Mouse (Mus musculus) left cerebral cortex, adult 9 months (tissue): ENCODE data around the gene Pacrg.

Experiments
- DNase-seq, 2 experiments: peaks; one replicate each; pipeline ENCODE4 v3.0.0; 2022; ENCODE audit warnings: low spot score in 2 of 2

The Pacrg gene

DNA sequence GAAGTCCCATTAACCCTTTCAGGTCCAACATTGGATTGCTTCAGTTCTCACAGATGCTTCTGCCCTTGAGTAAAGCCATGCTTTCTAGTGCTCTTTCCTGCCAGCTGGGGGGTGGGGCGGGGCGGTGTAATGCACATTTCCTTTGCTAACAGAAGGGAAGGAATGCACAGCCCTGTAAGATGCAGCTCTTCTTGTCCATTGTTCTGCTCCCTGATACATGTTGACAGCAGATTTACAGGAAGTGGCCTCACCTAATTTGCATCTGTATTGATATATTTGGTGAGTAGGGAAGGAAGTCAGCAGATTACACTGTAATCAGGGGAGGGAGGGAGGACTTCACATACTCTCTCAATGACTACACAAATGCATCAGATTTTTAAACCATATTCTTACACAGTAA, 100.0 kb downstream of the Pacrg start:
- DNase-seq, result no peak

DNA sequence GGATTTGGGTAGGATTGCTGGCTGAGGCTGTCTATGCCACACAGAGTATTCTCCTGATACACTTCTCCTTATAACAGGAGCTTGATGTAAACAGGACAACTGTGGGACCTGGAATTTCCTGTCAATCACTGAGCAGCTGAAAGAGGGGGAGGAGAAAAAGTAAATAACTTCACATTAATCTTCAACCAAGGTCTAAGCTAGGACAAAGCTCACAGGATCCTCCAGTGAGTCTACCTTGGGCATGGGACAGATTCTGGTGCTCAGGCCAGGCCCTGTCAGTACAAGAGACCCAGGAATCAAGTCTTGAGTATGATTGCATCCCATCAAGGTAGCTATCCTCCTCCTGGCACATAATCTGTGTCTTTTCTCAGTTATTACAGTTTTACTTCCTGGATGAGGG, 102.1 kb downstream of the Pacrg start:
- DNase-seq, result no peak

DNA sequence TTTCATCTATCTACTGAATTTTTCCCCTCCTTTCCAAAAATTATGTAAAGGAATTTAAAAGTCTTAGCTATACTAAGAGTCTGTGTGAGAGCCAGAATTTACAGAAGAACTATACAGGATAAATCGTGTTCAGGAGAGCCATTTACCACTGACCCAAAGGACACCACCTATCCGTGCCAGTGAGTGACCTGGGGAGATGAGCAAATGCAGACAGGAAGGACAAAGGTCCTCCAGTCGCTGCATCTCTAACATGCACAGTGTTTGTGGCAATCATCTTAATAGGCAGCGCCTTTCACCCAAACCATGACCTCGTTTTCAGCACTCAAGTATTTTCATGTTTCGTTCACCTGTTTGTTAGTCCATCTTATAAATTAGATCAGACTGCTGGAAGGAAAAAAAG, 105.4 kb downstream of the Pacrg start:
- DNase-seq, result no peak

DNA sequence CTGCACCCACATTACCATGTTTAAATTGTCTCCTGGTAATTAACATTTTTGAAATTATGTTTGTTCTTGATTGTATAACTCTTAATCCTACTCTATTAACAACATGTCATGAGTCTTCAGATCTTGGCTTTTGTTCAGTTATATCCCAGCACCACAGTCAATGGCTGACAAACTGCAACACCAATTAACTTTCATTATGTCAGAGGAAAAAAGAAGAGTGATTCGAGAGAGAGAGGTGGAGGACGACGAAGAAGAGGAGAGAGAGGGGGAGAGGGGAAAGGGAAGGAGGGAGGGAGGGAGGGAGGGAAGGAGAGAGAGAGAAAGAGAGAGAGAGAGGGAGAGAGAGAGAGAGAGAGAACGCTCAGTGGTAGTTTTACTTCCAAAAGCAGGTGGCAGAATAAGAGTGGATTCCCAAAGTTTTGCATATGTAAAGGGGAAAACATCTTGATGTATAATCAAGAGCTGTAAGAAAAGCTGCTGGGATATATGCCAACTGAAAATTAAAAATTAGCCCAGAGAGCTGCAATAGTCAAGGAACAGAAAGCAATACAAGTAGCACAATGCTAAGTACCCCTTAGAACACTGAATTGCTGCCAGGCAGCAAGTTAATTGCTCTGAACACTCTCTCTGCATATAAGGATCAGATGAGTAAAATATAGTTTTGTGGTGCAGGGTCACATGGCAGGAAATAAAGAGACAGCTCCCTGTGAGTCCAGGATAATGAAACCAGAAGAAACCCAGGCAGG, 107.6 kb downstream of the Pacrg start:
- DNase-seq, result no peak

DNA sequence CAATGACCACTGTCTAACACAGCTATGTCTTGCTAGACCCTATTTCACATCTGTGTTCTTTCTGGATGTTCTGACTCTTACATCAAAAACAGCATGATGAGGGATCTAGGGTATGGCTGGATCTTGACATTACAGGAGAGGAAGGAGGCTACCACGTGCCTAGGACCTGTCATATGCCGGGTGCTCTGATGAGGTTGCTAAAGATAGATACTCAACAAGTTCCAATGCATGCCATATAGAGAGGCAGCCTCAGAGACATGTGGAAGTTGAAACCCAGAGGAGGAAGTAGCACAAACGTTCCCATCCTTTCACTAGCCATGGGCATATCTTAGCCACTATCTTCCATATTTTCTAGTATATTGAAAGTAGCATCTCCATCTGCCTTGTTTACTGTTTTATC, 115.3 kb downstream of the Pacrg start:
- DNase-seq, result no peak

DNA sequence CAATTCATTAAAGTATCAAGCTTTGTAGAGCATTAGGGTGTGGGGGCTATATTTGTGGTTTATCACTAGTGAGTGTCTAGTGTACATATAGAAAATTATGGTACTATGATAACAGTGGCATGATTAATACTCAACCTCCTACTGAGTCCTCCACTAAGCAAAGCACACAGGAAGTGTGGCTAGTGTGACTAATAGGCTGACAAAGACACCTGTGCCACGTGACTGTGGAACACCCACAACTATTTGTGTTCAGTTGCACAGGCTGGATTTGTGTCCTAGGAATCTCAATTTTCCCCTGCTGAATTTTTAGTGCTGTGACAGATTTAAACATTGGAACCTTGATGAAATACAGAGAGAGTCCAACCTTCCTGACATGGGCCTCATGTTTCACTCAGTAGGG, 118.5 kb downstream of the Pacrg start:
- DNase-seq, result no peak

DNA sequence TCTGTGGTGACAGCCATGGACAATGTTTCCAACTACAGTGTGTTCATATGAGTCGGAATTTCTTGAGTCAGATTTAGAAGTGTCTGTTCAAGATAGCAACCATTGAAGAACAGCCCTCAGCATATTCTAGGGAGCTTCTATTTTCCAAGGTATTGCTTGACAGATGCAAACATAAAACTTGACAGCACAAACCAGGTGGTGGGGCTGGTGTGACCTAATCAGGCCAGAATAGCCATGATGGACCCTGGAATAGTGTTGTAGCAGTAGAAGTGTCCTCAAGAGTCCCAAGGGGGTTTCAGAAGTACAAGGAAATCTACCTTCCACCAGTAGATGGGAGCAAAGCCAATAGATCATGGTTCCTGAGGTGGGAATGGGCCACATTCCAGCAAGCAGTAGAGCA, 123.0 kb downstream of the Pacrg start:
- no peak for DNase-seq

DNA sequence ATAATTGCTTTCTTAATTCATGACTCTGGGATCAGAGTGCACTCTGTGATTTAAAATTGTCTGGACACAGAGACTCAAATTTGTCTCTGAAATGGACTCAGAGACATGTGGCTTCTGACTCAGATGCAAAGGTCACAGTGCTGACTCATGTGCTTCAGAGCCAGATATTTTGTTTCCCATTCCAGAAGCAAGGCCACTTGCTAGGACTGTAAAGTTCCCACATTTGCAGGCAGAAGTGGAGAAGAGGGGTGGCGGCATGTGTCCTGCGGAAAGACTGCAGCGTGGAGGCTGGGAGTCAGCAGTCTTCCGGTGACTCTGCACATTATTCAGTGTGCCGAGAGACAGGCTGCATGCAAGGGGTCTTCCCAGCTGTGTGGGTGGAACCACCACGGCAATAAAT, 137.3 kb downstream of the Pacrg start:
- DNase-seq, result no peak

DNA sequence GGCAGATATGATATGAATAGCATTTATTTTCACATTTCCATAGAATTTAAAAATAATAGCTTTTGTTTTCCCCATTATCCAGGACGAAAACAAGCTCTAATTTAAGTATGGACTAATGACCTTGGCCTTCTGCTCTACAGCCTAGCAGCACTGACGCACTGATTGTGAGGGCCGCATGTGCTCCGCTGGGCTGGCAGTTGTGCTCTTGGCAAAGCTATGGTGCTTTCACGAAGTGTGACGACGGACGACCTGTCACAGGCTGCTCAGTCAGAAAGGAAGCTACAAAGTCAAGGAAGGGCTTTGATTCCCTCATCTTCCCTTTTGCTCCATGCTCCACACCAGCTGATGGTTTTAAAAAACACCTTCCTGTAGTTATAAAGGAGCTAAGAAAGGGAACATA, 142.1 kb downstream of the Pacrg start:
- DNase-seq, result no peak

DNA sequence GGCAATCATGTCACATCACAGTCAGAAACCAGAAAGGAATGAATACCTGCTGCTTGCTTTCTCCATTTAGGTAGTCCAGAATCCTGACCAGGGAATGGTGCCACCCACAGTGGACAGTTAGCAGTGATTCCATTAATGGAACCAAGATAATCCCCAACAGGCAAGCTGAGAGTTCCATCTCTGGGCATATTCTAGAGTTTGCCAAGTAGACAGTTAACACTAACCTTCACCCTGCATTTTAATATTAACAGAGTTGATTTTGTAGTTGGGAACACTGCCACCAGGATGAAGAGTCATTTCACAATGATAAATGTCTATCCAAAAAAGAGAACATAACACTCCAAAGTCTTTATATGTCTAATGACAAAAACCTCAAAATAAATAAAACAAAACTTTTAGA, 144.7 kb downstream of the Pacrg start:
- no peak for DNase-seq

DNA sequence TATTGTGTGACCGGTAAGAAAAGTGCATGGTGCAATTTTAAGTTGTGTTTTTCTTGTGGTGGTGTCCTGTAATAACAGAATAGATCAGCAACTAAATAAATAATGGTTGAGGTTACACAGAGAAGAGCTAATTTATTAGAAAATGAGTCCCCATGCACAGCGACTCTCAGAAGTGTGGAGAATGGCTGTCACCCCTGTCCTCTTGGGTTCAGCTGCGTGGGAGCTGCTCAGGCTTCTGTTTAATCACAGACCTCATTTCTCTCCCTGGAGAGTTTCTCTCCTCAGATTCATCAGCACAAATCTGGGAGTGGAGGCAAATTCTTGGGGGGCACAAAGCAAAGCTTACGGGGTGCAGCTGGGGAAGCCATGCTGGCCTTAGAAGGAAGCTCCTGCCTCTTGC, 163.0 kb downstream of the Pacrg start:
- no peak for DNase-seq

DNA sequence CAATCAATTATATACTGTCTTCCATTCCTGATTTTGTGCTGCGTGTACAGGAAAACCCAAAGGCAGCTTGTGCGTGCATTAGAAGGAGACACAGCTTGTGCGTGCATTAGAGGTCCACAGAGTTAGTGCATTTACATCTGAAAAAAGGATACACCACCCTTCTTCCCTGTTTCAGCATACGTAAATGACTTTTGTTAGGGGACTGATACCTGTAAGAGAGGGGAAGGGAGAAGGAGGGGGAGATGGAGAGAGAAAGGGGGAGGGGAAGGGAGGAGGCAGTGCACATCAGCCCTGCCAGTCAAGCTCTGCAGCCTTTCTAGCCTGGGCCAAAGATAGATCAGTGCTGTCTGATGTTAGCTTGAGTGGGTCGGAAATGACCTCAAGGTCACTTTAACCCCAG, 164.6 kb downstream of the Pacrg start:
- DNase-seq, result no peak

DNA sequence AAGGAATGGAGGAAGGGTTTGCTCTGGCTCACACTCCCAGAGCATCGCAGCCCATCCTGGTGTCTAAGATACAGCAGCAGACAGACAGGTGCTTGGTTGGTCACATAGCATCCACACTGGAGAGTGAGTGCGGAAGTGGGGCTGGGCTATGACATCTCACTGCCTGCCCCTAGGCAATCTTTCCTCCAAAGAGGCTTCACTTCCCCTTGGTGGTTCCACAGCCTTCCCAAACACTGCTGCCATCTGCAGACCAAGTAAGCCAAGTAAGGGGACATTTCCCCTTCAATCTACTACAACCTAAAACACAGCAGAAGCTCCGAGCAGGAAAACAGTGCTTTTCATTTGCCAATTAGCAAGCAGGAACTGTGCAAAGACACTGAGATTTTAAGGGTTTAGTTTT, 165.1 kb downstream of the Pacrg start:
- DNase-seq, result no peak

DNA sequence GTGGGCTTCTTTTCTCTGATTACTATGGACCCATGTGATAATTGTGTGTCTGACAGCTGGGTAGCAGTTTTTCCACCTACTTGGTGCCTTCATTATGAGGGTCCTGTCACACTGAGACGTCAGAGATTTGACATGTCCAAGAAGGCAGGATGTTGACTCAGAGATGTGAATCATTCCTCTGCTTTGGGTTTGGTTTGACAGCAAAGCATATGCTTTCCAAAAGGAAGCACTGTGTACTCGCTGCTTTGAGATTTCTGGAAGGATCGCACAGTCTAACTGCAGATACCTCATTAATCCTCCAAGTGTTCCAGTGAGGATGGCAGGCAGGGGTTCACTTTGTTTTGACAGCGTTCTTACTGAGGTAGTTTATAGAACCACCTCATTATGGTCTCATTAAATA, 178.8 kb downstream of the Pacrg start:
- no peak for DNase-seq

DNA sequence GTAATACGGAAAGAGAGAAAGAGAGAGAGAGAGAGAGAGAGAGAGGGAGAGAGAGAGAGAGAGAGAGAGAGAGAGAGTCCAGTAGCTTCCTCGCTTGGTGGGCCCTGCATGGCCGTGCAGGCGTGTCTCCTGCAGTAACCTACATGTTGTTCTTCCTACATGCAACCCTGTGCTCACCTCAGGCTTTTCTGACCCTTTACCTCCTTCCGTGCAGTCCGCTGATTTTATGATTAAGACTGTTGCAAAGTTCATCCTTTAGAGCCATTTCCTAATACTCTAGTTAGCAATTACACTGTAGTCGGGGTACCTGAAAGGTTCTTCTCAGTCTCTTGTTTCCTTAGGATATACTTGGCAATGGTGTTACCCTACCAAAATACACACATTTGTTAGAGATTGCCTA, 196.5 kb downstream of the Pacrg start:
- no peak for DNase-seq

DNA sequence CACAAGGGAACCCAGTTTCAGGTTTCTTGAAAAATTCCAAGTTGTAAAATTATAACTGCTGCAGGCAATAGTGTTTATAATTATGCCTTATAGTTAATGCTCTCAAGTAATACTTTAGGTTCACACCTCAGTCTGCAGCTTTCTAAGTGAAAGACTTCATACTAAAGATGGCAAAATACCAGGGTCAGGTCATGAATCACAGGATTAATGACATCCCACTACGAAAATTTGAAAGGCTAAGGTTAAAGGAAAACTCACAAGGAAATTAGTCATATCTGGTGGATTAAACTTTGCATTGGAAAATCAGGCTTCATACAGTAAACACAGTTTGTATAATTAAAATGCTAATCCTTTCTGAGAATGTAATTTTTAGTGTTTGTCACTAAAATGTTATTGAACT, 200.3 kb downstream of the Pacrg start:
- DNase-seq, result no peak

DNA sequence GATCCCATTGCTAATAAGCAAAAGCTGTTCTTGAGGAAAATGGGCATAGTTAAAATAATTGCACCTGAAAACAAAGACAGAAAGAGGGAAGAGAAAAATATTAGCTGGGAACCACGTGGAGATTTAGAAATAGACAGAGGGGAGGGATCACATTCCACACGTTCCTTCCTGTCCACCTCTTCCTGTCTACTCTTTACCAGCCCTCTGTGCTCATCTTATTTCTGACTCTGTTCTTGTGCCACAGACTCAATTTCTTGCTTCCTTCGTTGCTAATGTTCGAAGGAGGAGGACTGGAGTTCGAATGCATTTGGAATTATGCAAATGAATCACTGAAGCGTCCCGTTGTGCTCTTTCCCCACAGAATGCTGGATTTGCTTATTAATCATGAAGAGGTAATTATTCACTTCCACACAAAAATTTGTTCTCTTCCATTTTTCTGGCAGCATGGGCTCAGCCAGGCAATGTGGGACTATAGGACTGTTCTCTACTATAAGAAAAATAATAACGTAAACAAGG, 204.1 kb downstream of the Pacrg start:
- DNase-seq, result no peak

DNA sequence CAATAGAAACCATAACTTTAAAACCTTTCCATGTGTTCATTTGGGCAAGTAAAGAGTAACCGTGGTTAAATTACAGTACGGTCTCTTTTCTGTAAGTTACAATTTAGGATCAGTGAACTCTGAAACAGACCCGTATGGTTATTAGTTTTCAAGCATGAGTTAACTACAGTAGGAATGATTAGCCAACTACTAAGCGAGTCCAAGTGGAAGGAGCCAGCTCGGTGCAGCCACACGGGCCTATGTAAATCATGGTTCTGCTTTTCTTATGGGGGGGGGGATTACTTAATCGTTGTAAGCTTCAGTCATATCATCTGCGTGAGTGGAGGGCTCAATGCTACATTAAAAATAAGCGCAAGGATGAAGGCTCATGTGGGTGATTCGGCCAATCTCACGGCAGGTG, 204.6 kb downstream of the Pacrg start:
- DNase-seq, result no peak

DNA sequence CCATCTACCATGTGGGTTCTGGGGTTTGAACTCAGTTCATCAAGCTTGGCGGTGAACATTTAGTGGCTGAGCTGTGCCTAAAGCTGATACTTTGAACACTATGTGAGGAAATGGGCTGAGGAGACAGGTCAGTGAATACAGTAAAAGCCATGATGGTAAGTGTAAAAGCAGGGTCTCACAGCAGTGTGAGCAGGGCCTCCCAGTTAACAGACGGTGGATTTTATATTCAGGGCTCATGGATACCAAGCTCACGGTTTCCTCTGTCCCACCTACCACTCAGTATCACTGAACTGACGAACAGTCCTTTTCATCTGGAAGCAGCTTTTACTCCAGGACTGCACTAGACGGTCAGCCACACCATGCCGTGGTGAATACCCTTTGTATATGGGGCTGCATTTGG, 205.1 kb downstream of the Pacrg start:
- DNase-seq, result no peak

DNA sequence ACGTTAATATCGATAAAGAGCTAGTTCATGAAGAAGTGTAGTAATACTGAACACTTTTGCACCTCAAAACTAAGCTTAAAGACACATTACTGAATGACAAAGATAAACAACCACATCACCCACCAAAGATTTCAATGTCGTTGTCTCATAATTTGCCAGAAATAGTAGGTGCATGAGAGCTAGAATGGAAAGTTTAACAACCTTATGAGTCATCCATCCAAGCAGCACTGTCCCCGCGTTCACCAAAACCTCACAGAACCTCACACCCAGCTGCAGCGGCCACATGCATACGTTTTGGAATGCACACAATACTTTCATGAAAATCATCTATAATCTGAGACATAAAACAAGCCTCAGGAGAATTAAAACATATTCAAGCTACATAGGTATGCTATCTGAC, 206.3 kb downstream of the Pacrg start:
- no peak for DNase-seq

DNA sequence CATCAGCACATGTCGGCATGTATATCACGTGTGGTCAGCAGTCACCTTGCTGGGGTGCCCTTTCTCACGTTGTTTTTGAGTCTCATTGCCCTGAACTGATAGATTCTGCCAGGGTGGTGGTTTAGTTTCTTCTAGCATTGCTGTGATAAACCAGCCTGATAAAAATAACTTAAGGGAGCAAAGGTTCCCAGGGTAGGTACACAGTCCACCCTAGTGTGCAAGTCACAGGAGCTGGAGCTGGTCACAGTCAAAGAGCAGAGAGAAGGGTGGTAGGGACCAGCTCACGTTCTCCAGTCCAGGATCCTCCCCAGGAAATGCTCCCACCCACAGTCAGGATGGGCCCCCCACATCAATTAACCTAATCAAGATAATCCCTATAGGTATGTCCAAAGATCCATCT, 211.9 kb downstream of the Pacrg start:
- no peak for DNase-seq

DNA sequence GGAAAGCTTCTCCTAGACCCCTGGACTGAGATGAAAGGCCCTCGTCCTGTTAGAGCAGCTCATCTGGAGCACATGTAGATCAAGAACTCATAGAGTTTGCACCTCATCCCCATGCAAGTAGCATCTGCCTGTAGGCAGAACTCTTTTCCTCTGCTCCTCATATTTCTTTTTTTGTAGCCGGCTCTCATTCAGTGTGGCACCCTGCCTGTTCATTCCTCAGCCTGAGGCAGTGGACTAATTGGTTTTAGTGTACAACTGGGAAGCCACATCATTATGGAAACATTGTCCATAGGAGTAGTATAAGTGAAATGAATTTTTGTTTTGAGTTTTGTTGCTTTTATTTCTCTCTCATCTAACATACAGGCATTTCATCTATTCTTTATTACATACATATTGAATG, 212.6 kb downstream of the Pacrg start:
- DNase-seq, result no peak

DNA sequence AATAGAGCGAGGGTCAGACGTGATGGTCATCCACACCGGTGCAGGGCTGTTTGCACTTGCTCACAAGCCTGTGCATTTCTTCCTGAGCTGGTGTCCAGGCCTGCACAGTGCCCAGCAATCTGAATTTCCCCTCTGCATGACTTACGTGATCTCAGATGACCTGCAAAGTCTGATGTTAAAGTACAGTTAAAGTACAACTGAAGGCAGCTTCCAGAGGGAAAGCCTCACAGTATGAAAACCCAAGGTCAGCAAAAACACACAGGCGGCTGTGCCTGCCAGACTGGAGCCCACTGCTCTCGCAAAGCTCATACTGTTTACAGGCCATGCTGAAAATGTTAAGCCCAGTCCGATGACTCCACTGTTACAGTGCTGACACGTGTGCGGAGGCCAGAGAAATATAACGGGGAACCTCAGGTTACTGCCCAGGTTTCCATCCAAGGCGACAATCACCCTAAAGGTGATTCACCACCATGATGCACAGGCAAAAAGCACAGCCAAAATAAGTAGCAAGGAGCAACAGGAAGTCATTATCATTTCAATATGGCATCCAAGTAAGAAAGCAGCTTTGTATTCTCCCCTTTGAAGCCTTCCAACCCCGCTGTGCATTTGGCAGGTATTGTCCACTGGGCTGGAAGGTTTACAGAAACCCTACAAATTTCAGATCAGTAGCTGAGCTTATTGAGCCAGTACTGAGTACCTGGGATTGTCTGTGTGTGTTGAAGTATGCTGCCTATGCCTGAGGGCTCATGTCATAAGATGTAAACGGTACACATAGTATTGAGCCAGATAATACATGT, 213.6 kb downstream of the Pacrg start:
- DNase-seq, result no peak
